Mouse (Mus musculus) gastrocnemius, adult 18-20 months (tissue): Measurements from ENCODE around the gene Gdpd5. TPM values are rescaled to one million over a fixed set of nuclear protein-coding genes. Genes with fewer than 3 reads are reported as not detected.

Experiments used
- DNase-seq: peaks from one replicate; pipeline ENCODE4 v3.0.0; 2021; ENCODE audit warnings: low spot score
- long read RNA-seq, 2 experiments: library from polyadenylated mRNA; stranded (forward); transcript quantifications; one replicate each; pipeline ENCODE4 v2.0.0; 2021
- total RNA-seq, 2 experiments: library from RNA; stranded (reverse); gene quantifications; 2 replicates each; pipeline ENCODE4 v1.2.3; 2021

The Gdpd5 gene
- 1 to 10 TPM; 6.2 to 8.8 TPM for total RNA-seq
- long read RNA-seq, experiment 1, full-length matches to known transcripts, result 1 of 7 reads
- long read RNA-seq, experiment 1, partial matches to known transcripts, result 2 of 7 reads
- long read RNA-seq, experiment 1, other reads (novel, unspliced or antisense), result 4 of 7 reads
- long read RNA-seq, experiment 2, full-length matches to known transcripts, result 1 of 1 reads
- long read RNA-seq, experiment 2, partial matches to known transcripts, result 0 of 1 reads
- long read RNA-seq, experiment 2, other reads (novel, unspliced or antisense), result 0 of 1 reads

DNA sequence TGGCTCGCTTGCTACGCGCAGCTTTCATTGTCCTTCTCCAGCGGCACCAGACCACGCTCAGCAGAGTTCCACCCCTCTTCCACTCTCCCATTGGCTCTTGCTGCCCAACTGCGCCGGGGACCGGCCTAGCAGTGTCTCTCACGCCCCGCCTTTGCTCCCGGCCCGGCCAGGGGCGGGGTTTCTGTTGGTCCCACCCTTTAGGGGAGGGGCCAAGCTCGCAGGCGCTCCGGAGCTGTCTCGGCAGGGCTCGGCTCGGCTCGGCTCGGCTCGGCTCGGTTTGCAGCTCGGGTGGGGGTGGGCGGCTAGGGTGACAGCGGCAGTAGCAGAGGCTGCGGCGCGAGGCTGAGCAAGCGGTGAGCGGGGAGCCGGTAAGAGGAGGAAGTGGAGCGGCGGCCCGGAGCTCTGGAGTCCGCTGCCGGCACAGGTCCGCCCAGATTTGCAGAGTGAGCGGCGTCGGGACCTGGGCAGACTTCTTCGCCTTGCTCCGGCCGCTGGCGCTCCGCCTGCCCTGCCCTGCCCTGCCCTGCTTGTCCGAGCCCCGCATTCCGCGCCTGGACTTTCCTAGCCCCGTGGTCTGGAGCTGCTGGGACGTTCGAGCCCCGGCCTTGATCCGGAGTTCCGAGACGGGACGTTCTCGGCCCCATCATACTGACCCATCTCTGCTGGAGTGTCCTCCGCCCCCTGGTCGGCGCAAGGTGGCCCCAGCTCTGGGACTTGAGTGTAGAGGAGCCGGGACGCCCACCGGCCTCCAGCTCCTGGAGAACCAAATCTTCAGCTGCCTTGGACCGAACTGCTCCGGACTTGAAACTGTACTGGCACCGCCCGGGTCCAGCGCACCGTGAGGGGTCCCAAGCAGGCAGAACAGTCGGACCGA lies at the start of gene Gdpd5:
Gene Gdpd5, plus strand, starts transcription at position 201 of the 874 bp plus-strand sequence.
- DNase-seq, result peak; percentile 99

DNA sequence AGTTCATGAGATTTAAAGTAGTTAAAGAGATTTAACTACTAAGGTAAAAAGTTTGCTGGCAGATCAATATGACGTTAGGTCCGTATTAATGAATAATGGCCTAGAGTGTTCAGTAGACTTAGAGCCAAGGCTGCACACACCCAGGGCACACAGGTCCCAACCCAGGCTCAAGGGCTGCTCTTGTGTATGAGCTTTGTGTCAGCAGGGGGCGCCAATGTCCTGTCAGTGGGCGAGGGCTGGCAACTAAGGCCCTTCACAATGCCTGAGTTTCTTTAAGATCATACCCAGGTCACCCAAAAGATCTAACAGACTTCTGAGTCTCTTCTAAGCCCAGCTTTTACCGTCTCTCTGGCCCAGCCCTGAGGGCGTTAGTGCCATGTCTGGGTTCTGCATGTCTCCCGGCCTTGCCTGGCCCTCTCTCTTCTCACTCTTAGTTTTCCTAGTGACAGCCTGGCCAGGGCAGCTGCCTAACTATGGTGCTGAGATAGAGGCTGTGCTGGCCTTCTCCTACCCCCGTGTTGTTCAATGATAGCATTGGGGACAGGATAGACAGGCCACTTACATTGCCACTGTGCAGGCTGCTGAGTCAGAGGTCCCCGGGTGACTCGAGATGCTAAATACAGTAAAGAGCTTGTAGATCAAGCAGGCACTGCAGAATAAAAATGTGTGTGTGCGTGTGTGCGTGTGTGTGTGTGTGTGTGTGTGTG lies 48.3 kb upstream of the Gdpd5 start:
- DNase-seq, result peak; percentile 89

DNA sequence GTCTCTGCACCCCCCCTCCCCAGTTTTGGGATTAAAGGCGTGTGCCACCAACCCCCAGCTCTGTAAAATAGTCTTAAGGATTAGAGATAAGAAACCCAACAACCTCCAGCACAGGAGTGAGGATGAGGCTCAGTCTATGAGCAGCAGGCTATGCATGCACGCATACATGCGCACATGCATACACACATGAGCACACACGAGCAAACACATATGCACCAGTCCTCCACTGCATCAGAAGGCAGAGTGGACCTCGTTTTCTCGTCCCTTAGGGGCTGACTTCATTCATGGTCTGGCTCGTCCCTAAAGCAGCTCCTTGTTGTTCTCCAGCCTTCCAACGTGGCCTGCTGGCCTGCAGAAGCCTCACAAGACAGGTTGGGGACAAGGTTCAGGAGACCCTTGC lies 40.5 kb upstream of the Gdpd5 start:
- DNase-seq, result no peak

DNA sequence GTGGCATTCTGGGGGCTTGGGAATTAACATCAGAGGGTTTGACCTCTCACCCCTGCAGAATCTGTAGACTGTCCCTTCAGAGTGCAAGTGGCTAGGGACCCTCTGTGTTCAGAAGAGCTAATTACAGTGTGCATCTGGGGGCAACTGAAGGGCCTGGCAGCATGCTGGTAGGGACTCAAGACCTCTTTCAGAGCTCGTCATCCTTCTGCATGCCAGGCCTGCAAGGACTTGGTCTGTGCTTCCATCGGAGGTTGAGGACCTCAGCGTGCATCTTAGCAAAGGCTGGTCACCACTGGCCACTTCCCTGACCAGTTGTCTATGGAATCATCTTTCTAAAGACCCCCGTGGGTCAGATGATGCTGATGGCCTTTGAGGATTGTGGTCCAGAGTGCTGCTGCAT lies 37.6 kb upstream of the Gdpd5 start:
- no peak for DNase-seq

DNA sequence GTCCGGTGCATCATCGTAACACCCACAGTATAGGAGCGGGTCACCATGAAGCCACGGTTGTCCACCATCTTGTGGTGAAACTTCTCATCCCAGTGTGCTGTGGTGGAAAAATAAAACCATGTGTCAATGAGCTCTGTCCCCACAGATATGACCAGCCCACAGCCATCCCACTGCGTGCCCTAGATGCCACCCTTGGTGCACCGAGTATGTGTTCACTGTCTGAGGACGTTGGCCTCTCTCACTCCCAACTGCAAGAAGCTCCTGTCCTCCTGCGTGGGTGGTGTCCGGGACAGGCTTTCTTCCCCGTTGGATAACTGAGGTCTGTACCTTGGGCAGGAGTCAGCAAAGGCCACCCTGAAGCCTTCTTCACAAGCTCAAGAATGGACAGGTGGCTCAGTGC lies 33.9 kb upstream of the Gdpd5 start:
- DNase-seq, result no peak

DNA sequence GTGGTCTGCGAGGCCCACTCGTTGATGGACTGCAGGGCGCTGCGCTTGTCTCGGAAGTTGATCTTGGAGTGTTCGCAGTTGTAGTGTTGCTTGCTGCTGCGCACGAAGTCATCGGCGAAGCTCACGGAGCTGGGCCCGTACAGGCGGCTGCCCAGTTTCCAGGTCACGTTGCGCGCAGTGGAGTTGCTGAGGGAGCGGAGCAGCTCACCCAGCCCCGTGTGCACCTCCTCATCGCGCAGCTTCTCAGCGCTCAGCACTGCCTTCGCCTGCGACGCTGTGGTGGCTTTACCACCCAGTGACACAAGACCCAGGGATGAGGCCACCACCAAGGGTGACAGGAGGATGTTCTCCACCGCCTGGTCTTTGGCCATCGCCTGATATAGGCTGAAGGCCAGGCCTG lies 32.3 kb upstream of the Gdpd5 start:
- DNase-seq, result no peak

DNA sequence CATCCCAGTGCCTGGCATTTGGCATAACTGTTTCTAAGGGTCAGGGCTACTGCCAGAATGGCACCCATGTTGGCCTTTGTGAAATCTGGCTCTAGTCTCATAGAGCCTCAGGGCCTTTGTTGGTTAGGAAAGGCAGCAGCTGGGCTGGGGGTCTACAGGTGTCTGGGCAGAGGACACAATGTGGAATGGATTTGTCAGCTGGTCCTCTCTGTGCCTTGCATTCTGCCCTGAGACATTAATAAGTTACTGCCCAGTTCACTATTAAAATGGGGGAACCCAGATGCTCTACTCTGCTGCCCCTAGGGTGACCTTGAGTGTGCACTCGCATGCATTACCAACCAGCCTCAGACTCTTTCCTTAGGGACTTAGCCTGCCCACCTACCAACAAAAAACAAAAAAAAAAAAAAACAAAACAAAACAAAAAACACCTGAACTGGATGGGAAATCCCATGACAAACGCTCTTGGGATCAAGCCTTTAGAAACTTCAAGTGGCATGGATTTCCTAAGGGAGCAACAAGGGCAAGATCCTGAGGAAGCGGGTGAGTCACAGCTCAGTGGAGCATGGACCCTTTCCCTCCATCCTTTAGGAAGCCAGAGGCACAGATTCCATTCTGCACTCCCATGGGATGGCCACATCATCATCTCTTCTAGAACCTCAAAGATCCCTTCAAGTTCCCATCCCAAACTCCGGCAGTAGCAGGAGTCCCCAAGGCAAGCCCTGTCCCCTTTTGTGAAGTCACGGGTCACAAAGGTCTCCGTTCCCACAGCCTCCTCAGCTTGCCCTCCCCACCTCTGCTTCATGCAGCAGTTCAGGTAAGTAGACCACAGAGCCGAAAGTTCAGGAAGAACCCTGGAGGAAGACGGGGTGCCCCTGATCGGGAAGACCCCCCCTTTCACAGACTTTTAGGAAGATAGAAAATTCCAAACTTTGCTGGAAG lies 31.2 kb upstream of the Gdpd5 start:
- DNase-seq, result no peak

DNA sequence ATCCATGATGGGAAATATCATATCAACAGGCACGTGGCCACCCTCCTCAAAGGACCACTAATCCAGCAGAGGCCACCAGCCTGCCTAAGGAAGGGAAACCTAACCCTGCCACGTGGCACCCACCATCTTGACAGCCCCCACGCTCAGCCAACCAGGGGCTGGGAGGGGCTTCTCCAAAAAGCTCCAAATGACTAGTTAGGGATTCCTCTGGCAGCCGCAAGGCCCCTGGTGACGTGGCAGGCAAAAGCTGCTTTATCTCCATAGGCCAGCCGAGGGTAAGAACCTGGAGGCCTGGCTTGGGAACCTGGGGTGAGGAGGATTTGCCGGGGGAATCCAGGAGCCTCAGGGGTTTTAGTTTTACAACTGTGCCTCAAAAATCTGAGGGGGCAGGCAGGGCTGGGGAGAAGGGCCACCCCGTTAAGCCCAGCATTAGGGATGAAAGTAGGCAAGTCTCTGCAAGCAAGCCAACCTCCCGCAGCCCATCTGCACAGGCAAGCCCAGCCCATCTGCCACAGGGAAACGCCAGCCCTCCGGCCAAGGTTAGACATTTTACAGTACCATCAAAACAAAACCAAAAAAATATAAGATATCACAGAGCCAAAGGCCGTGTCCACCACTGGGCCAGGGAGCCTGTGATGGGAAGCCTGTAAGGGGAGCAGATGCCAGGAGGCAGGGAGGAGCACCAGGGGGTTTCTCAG lies 30.0 kb upstream of the Gdpd5 start:
- DNase-seq, result peak; percentile 36

DNA sequence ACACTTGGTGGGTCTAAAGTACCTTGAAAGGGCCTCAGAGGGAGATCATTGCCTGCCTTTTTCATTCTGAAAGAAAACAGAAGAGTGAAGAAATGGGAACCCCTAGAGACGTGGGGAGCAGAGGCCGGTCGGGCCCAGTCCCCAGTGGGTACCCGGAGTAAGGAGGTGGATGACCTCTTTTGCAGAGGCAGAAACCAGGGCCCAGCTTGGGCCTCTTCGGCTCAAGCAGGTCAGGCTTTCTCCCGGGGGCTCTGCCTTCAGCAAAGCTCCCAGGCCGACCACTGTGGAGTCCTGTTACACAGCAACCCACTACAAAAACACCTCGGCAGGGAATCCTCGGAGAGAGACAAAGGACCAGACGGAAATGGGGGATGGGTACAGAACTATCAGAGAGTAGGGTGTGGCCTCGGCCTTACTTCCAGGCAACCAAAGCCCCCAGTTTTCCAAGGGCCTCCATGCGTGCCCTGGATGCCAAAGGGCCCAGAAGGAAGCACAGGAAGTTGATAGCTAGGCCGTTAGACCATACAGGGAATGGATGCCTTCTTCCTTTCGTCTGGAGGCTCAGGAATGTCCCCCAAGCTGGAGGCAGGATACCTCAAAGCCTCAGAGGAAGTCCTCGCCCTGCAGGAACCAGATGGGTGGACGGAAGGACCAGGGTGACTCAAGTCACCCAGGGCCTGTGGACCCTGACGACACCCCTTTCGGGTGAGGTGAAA lies 29.3 kb upstream of the Gdpd5 start:
- no peak for DNase-seq

DNA sequence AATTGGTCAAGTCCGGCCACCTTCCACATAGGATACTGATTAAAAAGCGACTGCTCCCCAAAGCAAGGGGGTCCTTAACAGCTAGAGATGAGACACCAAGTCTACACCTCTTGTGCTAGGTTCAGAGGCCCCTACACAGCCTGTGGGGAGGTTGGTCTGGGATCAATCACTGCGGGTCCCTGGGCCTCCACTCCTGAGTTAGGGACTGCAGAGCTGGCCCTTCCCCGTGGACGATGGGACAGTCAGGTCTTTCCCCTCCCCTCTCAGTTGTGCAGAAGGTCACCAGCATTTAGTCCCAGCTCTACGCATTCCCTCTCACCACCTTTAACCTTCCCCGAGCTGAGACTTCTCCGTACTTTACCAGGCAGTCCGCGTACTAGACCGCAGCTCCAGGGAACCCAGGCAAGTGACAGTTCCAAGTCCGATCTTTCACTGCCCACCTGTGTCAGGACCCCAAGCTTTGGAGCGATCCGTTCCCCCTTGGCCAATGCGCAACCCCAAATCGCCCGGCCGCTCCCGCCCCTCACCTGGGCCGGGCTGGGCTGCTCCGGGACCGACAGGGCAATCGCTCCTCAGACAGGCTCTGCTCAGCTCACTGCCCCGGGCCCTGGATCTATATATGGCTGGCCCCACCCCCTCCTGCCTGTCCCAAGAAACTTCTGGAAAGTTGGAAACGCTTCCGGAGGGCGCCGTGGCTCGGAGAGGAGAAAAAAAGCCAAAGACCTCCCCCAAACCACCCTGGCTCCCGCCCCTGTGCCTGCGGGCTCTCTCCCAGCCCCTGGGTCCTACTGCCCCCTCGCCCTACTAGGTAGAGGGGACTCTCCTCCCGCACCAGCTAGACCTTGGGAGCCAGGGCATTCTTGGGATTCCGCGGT lies 28.5 kb upstream of the Gdpd5 start, which contains the start of gene Serpinh1:
Gene Serpinh1, minus strand, starts transcription at position 714 of the 875 bp plus-strand sequence.
- DNase-seq, result peak; percentile 87

DNA sequence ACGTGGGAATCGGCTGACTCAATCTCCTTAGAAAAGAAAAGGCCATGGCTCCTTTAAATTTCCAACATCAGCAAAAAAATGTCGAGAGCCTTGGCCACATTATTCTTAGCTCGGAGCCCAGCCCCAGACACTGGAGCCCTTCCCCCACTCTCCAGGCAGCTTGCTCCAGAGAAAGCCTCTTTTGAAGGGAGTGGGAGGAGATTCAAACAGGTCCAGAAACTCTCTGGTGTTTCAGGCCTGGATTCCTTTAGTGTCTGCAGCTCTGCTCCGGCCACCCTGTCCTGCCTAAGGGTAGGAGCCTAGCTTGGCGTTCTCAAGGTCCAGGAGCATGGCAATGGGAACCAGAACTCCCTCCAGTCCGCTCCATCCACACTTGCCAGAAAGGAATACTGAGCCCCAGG lies 25.5 kb upstream of the Gdpd5 start:
- peak; percentile 80 for DNase-seq

DNA sequence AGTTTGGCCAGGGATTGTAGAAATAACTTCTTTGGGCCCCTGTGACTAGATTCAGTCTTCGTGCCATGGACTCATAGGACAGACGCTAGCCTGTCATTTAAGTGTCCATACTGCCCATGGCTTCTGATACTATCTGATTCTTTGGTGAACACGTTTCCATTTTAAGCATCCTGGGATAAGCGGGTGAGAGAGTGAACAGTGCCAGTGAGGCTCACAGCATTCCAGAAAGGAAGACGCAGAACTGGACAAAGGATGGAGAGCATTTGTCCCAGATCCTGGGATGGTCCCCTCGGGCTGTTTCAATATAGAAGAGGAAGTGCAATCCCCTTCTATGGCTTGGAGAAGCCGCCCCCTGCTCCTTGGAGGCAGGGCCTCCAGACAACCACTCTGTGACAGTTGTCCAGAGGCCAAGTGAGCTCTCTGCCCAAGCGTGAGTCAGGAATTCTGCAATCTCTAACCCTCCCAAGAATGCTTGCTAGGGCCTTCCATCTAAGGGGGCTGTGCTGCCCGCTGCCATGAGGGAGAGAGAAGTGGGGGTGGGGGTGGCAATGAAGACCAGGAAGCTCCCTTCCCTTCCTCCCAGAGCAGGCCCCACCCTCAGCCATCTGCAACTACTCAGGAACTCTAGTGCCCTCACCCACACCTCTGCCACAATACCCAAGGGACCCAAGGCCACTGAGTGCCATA lies 24.8 kb upstream of the Gdpd5 start:
- DNase-seq, result peak; percentile 68

DNA sequence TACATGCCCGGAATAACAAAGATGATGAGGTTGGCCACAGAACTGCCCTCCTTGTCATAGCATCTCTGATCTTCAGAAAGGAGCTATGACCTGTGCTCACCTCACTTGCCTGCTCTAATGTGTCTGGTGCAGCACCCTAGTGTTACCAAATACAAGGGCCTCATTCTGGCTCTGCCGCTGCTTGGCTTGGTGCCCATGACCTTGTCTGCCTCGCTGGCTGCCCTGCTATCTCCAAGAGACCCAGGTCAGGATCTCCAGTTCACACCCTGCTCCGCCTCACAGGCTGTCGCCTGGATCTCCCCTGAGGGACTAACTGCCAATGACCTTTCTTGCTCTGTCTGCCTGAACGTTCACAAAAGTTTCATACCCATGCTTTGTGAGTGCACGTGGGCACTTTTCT lies 24.0 kb upstream of the Gdpd5 start:
- no peak for DNase-seq

DNA sequence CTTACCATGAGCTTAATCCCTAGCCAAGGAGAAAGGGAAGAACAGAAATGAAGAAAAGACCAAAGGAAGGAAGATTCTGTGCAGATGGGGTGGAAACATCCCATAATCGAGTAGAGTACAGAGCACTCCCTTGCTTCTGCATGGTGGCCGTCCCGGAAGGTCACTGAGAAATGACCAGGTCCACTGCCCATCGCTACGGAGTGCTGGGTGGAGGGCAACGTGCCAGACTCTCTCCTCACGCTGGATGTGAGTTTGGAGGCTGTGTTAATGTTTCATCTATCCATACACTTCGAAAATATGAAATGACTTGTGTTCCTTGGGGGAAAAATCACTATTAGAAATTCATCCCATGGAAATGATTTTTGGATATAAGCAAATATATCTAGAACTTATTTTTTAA lies 22.8 kb upstream of the Gdpd5 start:
- DNase-seq, result no peak

DNA sequence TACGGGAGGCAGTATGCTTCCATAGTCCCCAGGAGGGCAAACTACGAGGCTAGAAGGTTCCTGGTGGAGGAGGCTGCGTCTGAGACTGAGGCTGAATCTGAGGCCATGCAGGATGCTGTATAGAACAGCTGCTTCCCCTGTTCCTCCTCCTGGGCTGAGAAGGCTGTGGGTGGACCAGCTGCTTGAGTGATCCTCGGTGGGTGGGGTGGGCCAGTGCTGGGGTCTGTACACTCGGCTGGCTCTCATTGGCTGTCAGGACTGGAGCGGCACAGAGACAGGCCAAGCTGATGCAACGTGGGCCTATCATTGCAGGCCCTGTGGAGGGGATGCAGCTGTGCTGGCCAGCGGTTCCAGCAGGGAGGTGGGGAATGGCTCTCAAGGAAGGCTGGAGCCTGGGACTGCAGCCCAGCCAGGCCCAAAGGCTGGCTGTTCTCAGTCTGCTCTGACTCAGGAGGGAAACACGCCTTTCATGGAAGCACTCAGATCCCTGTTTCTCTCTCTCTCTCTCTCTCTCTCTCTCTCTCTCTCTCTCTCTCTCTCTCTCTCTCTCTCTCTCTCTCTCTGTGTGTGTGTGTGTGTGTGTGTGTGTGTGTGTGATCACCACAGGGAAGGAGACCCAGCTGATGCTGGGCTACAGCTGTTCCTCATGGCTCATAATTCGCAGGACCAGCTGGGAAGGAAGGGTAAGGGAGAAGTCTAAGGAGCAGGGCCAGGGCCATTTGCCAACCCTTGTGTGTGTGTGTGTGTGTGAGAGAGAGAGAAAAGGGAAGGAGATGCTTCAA lies 21.0 kb upstream of the Gdpd5 start:
- DNase-seq, result peak; percentile 85

DNA sequence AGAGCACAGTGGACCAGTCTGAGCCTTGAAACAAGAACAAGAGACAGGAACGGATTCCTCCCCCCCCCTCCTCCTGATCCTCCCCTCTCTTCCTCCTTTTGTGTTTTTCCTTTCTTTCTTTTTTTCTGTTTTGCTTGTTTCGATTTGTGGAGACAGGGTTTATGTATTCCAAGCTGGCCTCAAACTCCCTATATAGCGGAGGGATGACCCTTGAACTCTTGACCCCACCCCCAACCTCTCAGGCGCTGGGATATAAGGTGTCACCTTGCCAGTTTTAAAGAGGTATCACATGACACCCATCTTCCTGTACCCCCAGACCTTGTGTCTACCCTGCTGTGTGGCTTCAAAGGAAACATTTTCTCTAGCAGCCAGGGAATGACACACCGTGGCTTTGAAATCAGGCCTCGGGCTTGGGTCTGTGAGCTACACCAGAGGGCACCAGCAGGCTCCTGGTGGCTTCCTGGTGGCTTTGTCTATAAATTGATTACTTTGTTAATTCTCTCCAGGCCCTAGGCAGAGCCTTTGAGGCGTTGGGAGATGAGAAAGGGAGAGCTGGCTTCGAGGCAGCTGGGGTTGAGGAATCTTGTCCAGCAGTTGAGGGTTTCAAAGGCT lies 20.3 kb upstream of the Gdpd5 start:
- DNase-seq, result no peak

DNA sequence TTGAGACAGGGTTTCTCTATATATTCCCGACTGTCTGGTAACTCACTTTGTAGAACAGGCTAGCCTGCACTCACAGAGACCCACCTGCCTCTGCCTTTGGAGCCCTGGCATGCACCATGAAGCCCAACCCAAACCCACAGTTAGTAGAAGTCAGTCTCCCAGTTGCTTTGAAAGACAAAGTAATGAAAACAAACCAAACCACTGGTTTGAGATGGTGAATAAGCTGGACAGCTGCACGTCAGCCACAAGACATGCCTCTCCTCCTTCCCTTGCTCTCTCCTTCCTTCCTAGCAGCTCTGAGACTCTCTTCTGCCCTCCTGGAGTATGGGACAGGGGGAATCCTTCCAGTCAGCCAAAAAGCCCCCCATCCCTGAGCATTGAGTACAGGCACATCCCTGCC lies 19.1 kb upstream of the Gdpd5 start:
- DNase-seq, result no peak
